Mouse (Mus musculus) erythroid progenitor cell, adult 5-6 weeks (primary cell): ENCODE measurements around the gene Dcaf17. TPM values are rescaled to one million over a fixed set of nuclear protein-coding genes. Genes with fewer than 3 reads are reported as not detected.

Experiments used
- total RNA-seq, 2 experiments: library from RNA; stranded (forward) in 1 of 2; stranded (reverse) in 1 of 2; fragments of 150-400 nt in 1 of 2; fragments of 186-747, 209-891 nt in 1 of 2; gene quantifications; 2 replicates each; pipeline versions ENCODE4 v1.2.3 to v1.2.4; 2015 to 2017; ENCODE audit warnings: low replicate concordance in 2 of 2

The Dcaf17 gene
- total RNA-seq, 2 experiments from 2014 or later, result 0.84 to 8.8 TPM

Other genes with a start within 250 kb of the Dcaf17 start
- 134 and 172 TPM in 2 replicates for gene Tlk1, start 229.6 kb upstream of the Dcaf17 start, total RNA-seq (2015; ENCODE audit: low replicate concordance)
- 126 and 148 TPM in 2 replicates for gene Tlk1, start 229.6 kb upstream of the Dcaf17 start, total RNA-seq (2017; ENCODE audit: low replicate concordance)
- 12.3 and 17.6 TPM in 2 replicates for gene Mettl8, start 255 bp downstream of the Dcaf17 start, total RNA-seq (2015; ENCODE audit: low replicate concordance)
- gene Mettl8, start 255 bp downstream of the Dcaf17 start, total RNA-seq (2017; ENCODE audit: low replicate concordance), result 7.3 and 28.8 TPM in 2 replicates
- gene Cybrd1, start 62.6 kb downstream of the Dcaf17 start, total RNA-seq (2015; ENCODE audit: low replicate concordance), result 0.36 TPM in 1 of 2 replicates, not detected in the other
- not detected in 2 replicates for gene Cybrd1, start 62.6 kb downstream of the Dcaf17 start, total RNA-seq (2017; ENCODE audit: low replicate concordance)
- gene Dync1i2, start 156.4 kb downstream of the Dcaf17 start, total RNA-seq (2015; ENCODE audit: low replicate concordance), result 55.9 and 133 TPM in 2 replicates
- 52.0 and 69.4 TPM in 2 replicates for gene Dync1i2, start 156.4 kb downstream of the Dcaf17 start, total RNA-seq (2017; ENCODE audit: low replicate concordance)